Mouse (Mus musculus) adrenal gland, adult 2 months (tissue): ENCODE data around the gene Ric1. TPM values are rescaled to one million over a fixed set of nuclear protein-coding genes. Genes with fewer than 3 reads are reported as not detected.

Source experiments
- DNase-seq: peaks from one replicate; pipeline ENCODE4 v3.0.0; 2021
- long read RNA-seq: library from polyadenylated mRNA; stranded (forward); transcript quantifications from one replicate; pipeline ENCODE4 v2.0.0, GENCODE M21; 2021
- polyA plus RNA-seq: library from polyadenylated mRNA; depleted of rRNA; stranded (reverse); fragments of >200 nt; gene quantifications from 2 replicates; pipeline ENCODE4 v1.2.3, GENCODE M21; 2012; rRNA removed
- total RNA-seq, 2 experiments: library from RNA; stranded (reverse); gene quantifications; 2 replicates each; pipeline ENCODE4 v1.2.3; 2021

Ric1 gene
- total RNA-seq = 10 to 100 TPM; 25.9 to 40.3 TPM
- polyA plus RNA-seq = 7.5 and 7.9 TPM in 2 replicates
- long read RNA-seq, full-length matches to known transcripts = 3 of 6 reads
- long read RNA-seq, partial matches to known transcripts = 2 of 6 reads
- long read RNA-seq, other reads (novel, unspliced or antisense) = 1 of 6 reads

DNA sequence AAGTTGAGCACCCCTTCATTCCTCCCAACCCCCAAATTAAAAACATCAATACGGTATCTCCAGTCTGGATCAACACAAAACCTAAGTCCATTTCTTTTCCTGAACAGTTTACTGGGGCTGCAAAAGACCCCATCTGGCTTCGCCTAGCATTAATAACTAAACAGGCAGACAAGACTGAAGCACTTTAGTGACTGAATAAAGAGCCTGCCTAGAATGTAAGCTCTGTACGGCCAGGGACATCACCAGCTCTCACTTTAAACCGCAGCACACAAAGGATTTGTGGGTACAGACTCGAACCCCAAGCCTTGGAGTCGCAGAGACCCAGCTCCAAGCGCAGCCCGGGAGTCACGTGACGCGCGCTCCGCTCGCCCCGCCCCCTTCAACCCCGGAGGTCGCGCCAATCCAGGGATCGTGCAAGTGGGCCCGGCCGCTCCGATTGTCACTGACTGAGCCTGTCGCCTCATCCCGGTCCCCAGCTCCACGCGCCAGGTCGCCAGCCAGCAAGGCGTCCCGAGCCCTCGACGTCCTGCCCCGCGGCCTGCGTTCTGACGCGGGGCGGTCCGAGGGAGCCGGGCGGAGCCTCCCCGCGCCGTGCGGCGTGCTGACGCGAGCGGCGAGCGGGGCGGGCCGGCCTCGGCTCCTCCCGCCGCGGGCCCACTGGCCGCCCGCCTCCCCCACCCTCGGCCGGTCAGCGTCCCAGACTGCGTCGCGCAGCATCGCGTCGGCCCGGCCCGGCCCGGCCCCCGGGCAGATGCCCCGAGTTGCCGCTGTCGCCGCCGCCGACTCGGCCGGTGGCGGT lies at the start of gene Ric1:
TSS of gene Ric1 (plus strand) at position 646 of the 799 bp plus-strand sequence.
- DNase-seq = peak; percentile 95

- DNase-seq = no peak
Measured at GRCm38 (mm10) chr19:29472424-29472823, 49.7 kb upstream of the Ric1 start.

DNA sequence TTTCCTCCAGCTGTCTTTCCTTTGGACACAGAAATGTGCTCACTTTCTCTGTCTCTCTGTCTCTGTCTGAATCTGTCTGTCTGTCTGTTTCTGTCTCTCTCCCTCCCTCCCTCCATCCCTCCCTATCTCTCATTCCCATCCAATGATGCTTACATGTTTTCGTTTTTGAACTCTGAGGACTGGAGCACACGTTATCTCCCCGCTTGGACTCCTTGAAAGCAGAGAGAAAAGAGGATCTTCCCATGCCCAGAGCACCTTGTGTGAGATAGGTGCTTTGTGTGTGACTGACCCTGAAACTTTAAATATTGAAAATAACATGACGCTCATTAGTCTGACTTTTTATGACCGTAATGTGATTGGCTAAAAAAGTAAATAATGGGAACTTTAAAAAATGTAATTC lies 49.1 kb upstream of the Ric1 start:
- no peak for DNase-seq

DNA sequence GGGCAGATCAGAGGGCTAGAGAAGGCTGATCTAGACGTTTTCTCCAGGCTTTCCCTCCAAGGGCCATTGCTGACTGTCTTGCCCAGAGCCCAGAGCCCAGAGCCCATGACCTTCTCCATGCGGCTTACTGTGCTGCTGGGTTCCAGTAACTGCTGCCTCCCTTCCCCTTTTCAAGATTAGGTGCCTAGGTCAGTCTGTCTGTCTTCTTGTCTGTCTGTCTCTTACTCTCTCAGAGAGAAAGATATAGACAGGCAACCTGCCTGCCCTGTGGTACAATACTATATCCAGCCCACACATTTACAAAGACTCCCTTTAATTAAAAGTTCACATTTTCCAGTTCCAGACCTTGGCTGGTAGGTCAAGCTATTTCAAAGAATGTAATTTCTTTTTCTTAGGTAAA lies 47.3 kb upstream of the Ric1 start:
- no peak for DNase-seq

DNA sequence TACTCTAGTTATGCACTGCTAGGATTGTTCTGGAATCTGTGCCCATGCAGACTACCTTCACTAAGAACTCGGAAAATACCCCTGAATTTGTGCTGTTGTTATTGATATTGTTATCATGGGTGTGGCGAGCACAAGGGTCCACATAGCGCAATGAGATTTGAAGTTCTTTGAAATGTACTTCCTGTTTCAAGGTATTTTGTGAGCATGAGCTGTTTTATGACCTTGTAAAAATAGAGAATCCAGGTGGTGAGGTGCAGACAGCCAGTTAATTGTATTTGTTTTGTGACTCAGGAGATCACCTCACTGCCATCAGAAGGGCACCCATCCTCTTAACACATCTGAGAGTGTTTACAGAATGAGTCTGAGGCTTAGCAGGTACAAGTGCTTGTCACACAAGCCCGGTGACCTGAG lies 46.9 kb upstream of the Ric1 start:
- no peak for DNase-seq

DNA sequence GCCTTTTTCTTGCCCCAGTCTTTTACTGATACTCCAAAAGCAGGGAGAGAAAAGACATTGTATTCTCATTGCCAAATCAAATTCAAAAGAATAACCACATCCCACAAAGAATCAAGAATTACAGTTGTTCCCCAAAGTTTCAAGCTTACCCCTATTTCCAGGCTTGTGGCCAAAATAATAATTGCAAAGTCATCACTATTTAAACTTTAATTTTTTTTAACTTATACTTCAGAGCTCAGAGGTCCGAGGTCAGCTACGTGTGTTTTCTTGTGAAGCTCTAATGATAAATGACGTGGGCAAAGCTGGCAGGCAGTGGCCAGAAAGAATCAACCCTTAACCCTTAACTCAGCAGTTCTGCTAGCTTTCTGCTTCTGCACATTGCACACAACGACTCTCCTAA lies 43.5 kb upstream of the Ric1 start:
- DNase-seq = no peak

GRCm38 (mm10) chr19:29481578-29481977 lies 40.5 kb upstream of the Ric1 start:
- no peak for DNase-seq

GRCm38 (mm10) chr19:29482148-29482547 lies 39.9 kb upstream of the Ric1 start:
- DNase-seq = no peak

- no peak for DNase-seq
Measured at GRCm38 (mm10) chr19:29482637-29483036, 39.4 kb upstream of the Ric1 start.

DNA sequence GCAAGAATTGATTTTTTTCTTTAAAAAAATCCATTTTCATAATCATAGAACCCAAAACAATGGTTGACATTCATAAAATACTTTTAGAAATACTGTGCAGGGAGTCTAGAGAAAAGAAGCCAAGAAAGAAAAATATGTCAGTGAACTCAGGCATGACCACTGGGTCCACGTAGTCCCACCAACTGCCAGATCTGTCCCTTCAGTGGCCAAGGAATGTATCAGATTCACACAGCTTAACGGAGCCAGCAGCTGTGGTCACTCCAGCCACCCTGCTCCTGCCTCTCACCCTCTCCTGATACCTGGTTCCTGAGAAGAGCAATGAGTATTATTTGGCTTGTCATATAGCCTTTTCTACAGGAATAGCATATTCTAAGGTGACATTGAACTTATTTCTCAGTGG lies 38.7 kb upstream of the Ric1 start:
- DNase-seq = no peak

DNA sequence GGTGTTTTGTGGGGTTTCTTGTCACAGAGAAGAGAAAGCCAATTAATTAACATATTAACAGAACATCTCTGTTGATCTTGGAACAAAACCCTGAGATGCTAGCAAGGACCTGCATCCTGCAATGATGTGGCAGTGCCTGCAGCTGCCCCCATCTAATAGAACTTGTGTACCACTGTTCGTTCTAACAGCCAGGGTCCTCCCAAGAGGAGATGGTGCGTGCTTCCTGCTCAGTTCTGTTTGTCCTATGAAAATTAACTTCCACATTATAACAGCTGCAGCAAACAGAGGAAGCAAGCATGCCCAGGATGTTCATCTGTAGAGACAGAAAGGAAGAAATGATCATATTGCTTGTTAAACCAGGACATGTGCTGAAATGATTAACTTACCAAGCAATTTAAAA lies 37.5 kb upstream of the Ric1 start:
- DNase-seq = no peak

GRCm38 (mm10) chr19:29485257-29485948 lies 36.7 kb upstream of the Ric1 start:
- DNase-seq = no peak

- DNase-seq = no peak
Measured at GRCm38 (mm10) chr19:29486545-29487206, 35.4 kb upstream of the Ric1 start.

GRCm38 (mm10) chr19:29487326-29488072 lies 34.6 kb upstream of the Ric1 start:
- no peak for DNase-seq

- no peak for DNase-seq
Measured at GRCm38 (mm10) chr19:29488073-29488390, 34.0 kb upstream of the Ric1 start.

DNA sequence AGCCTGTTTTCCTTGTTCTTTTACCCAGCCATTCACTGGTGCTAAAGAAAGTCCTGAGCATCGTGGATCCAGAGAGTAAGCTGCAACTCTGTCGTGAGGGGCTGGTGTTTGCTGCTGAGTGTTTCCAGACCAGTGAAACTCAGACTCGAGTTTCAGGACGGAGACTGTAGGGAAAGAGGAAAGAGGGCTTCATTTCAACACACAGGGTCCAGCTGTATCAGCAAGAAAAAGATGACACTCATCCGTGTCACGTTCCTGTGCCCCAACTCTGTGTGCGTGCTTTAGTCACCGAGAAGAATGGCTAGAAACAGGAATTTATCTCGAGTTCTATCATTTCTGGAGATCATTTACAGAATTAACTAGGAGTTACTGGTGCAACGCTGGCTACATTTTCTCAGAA lies 33.7 kb upstream of the Ric1 start:
- DNase-seq = no peak

DNA sequence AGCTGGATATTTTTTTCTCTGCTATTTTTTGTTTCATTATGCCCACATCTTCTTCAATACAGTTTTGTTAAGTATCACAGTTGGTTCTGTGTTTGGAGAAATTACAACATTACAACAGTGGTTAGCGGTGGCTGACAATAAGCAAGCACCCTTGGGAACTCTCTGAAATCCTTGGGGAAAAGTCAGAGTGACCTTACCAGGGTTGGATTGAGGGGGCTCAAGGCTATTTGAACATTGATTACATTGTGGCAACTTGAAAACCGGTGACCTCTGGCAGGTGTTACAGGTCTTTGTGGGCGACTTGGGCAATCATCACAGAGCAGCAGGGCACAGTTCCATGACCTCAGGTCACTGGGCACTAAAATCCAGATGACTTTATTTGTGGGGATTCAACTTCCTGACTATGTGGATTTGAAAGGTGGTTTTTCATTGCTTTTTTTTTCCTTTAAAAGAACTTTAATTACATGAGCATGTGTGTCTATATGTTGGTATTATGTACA lies 32.2 kb upstream of the Ric1 start:
- peak; percentile 49 for DNase-seq

GRCm38 (mm10) chr19:29491467-29491866 lies 30.6 kb upstream of the Ric1 start:
- no peak for DNase-seq

DNA sequence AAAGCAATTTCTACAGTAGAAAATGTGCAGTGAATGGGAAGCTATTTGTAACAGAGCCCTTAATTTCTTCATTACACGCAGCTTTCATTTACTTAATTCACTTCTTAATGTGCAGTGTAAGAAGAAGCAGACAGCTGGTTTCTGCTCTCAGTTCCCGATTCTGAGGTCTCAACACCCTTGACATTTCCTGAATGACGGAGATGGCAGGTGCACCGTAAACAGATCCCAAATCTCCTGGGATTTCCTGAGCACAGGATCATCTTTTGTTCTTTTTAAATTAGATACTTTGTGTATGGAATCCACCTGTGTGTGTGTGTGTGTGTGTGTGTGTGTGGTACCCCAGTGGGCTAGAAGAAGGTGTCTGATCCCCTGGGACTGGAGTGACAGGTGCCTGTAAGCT lies 27.6 kb upstream of the Ric1 start:
- no peak for DNase-seq

GRCm38 (mm10) chr19:29496001-29496597 lies 26.0 kb upstream of the Ric1 start:
- DNase-seq = no peak

DNA sequence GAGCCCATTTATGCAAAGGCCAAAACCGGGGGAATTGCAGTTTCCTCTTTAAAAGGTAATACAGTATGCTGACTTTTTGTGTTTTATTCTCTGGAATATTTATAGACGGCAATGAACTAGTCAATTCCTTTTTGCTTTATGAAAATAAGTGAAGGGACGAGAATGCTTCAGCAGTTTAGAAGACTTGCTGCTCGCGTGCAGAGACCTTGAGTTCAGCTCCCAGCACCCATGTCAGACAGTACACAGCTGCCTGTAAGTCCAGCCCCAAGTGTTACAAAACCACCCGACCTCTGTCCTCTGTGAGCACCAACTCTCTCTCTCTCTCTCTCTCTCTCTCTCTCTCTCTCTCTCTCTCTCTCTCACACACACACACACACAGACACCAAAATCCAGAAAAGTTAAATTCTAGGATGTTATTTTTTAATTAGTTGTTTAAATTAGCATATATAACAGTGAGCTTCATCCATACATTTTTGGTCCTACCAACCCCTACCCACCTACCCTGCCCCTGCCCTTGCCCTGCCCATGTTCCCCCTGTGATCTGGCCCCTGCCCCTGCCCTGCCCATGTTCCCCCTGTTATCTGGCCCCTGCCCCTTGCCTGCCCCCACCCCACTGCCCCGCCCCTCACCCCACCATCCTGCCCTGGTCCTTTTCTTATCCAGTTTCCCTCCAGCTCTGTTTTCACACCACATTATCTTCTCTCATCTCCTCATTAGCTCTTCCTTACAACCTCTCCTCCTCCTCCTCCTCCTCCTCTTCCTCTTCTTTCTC lies 25.1 kb upstream of the Ric1 start:
- peak; percentile 22 for DNase-seq
